Mouse (Mus musculus) lung, adult 2 months (tissue): Measurements from ENCODE around the gene BC017158. TPM values are rescaled to one million over a fixed set of nuclear protein-coding genes. Genes with fewer than 3 reads are reported as not detected.

Experiments
- DNase-seq: peaks from one replicate; pipeline ENCODE4 v3.0.0; 2022
- H3K4me1 ChIP-seq: fragments of 200-500 bp; 2 replicates; pipeline ENCODE4 v1.6.1; 2011; ENCODE audit warnings: low read length; ENCODE audit not compliant: control insufficient read depth, insufficient read depth
- H3K4me3 ChIP-seq: fragments of 200-500 bp; replicated peaks from 2 replicates; pipeline ENCODE3; 2011; ENCODE audit warnings: low read depth, mild to moderate bottlenecking, control low read depth, low read length; ENCODE audit errors: extremely low read depth
- CTCF ChIP-seq: fragments of 200-500 bp; IDR thresholded peaks from 2 replicates; pipeline ENCODE4 v1.5.1; 2011; ENCODE audit warnings: mild to moderate bottlenecking, low read length, control low read depth; ENCODE audit not compliant: insufficient read depth
- POLR2A ChIP-seq: fragments of 200-500 bp; IDR thresholded peaks from 2 replicates; pipeline ENCODE4 v1.6.1; 2011; ENCODE audit warnings: low read depth, mild to moderate bottlenecking, control low read depth, low read length, borderline replicate concordance; ENCODE audit errors: extremely low read depth
- WGBS: fragments of 180-500 bp; shearing (Covaris S2); methylation state at CpG from one replicate; pipeline ENCODE4 v1.1.7; 2018; 5-methylcytosine and 5-hydroxymethylcytosine counted together
- polyA plus RNA-seq: library from polyadenylated mRNA; depleted of rRNA; stranded (reverse); fragments of >200 nt; gene quantifications from 2 replicates; pipeline ENCODE4 v1.2.3, GENCODE M21; 2012

The BC017158 gene
- polyA plus RNA-seq, 1 experiment, result 59.4 TPM

DNA sequence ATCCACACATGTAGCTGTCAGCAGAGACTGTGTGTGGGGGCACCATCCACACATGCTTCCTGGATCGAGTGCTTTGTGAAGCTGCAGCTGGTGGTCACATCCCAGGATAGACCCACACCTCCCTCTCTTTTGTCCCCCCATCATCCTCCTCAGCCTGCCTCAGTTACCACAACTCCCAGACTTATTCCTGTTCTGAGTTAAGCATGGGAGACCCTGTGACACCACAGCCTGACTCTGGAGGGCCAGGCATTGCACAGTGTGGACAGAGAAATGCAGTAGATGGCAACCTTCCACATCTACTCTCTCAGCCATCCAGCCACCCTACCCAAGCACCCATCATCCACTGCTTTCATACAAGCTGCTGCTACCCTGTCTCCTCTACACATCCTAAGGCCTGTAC is 27.0 kb upstream of the BC017158 start:
- DNase-seq, result no peak
- TF ChIP-seq CTCF, result no peak
- no peak for TF ChIP-seq POLR2A
- H3K4me1 ChIP-seq, result peaks cover 8% of the 10 kb centered on the region
- WGBS, result 73% methylated on average over 1 of the region's 1 CpGs
- H3K4me3 ChIP-seq, result no peak overlapping the region

GRCm38 (mm10) chr7:128321260-128321659 is 23.3 kb upstream of the BC017158 start:
- no peak for TF ChIP-seq POLR2A
- TF ChIP-seq CTCF, result no peak
- DNase-seq, result no peak
- 67% methylated on average over 7 of the region's 7 CpGs for WGBS
- H3K4me3 ChIP-seq, result no peak overlapping the region
- peaks cover 13% of the 10 kb centered on the region for H3K4me1 ChIP-seq

DNA sequence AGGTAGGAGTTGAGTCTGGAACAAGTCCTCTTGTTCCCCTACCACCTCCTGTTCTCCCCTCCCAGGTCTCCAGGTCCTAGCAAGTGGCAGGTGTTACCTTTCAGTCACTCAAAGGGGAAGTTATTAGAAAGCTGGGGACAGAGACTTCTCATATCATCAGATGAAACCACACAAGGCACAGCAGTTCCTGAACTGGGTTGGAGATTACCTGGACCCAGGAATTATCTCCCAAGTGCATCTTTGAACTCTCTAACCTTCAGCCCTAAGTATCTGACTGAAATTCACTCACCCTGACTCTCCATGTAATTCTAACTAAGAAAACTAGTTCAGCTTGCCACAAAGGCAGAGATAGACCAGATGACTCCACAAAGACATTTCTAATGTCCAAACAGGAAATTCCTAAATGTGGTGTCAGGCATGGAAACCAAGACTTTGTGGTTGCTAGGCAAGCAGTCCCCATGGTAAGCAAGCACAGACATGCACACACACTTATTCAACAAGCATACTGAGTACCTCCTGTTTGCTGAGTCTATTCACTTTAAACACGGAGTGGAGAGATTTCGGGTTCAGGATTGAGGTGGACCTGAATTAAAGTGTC is 22.3 kb upstream of the BC017158 start:
- DNase-seq, result no peak
- no peak for TF ChIP-seq CTCF
- no peak for TF ChIP-seq POLR2A
- WGBS, result 46% methylated on average over 2 of the region's 2 CpGs

GRCm38 (mm10) chr7:128319140-128319539 is 21.2 kb upstream of the BC017158 start:
- no peak overlapping the region for H3K4me3 ChIP-seq
- TF ChIP-seq CTCF (no peak), POLR2A (no peak)
- H3K4me1 ChIP-seq, result peaks cover 13% of the 10 kb centered on the region
- DNase-seq, result no peak
- 71% methylated on average over 7 of the region's 7 CpGs for WGBS

More for the DNA sequence above, 22.3 kb upstream of the BC017158 start:
- Histone ChIP-seq H3K4me3 (no peak overlapping the region), H3K4me1 (peaks cover 13% of the 10 kb centered on the region)

DNA sequence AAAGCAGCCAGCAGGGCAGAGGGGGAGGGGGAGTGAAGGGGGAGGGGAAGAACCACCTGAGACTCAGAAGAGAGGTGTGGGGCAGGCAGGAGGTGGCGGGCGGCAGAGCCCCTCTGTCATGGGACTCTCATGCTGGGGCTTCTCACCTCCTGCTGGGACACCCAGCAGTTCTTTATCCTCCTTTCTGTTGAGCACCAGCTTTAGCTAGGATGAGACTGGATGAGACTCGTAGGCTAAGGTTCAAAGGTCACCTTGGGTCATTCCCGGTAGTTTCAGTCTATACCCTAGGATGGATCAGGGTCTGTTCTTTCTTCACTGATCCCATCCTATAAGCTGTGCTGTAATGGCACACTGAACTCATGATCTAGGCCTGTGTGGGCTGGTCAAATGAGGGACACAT is 19.0 kb upstream of the BC017158 start:
- no peak for TF ChIP-seq CTCF
- no peak for TF ChIP-seq POLR2A
- H3K4me1 ChIP-seq, result peaks cover 13% of the 10 kb centered on the region
- WGBS, result 71% methylated on average over 4 of the region's 4 CpGs
- no peak for DNase-seq
- no peak overlapping the region for H3K4me3 ChIP-seq

DNA sequence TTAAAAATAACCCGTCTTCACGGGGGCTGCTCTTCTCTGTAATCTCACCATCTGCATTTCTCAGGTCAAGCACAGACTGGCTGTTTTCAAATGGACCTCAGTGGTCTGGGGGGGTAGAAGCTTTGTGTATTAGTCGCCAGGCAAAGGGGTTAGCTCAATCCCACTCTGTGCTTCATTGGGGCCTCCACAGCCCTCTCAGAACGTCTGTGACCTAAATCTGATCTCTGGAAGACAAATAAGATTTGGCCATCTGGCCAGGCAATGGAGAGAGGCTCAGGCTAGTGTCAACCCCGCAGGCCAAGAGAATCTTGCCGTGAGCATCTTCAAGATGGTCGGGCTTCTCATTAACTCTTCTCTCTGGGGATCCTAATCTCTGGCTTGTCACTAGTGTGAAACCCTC is 16.5 kb upstream of the BC017158 start:
- DNase-seq, result no peak
- Histone ChIP-seq H3K4me3 (no peak overlapping the region), H3K4me1 (no peaks in the 10 kb centered on the region)
- 63% methylated on average over 7 of the region's 7 CpGs for WGBS
- no peak for TF ChIP-seq CTCF
- TF ChIP-seq POLR2A, result no peak

- TF ChIP-seq CTCF (0 out of 2 replicates have a peak, but pooled peaks have one; percentile 27), POLR2A (no peak)
- 77% methylated on average over 2 of the region's 2 CpGs for WGBS
- no peaks in the 10 kb centered on the region for H3K4me1 ChIP-seq
- H3K4me3 ChIP-seq, result no peak overlapping the region
- no peak for DNase-seq
Measured at GRCm38 (mm10) chr7:128313601-128314000, 15.6 kb upstream of the BC017158 start.

GRCm38 (mm10) chr7:128312375-128313059 is 14.5 kb upstream of the BC017158 start:
- 63% methylated on average over 13 of the region's 13 CpGs for WGBS
- H3K4me3 ChIP-seq, result no peak overlapping the region
- TF ChIP-seq CTCF, result no peak
- no peak for TF ChIP-seq POLR2A
- DNase-seq, result no peak
- peaks cover 3% of the 10 kb centered on the region; the same call in 1 of the 2 replicates for H3K4me1 ChIP-seq

- Histone ChIP-seq H3K4me1 (peaks cover 3% of the 10 kb centered on the region; the same call in 1 of the 2 replicates), H3K4me3 (no peak overlapping the region)
- no peak for DNase-seq
- 54% methylated on average over 8 of the region's 8 CpGs for WGBS
- TF ChIP-seq POLR2A, result no peak
- TF ChIP-seq CTCF, result no peak
Measured at GRCm38 (mm10) chr7:128311811-128312210, 13.8 kb upstream of the BC017158 start.

GRCm38 (mm10) chr7:128311263-128311662 is 13.3 kb upstream of the BC017158 start:
- Histone ChIP-seq H3K4me3 (no peak overlapping the region), H3K4me1 (peaks cover 3% of the 10 kb centered on the region; the same call in 1 of the 2 replicates)
- no peak for TF ChIP-seq POLR2A
- TF ChIP-seq CTCF, result no peak
- WGBS, result 67% methylated on average over 3 of the region's 3 CpGs
- no peak for DNase-seq
